Mouse (Mus musculus): ENCODE results near the gene Vamp8.

Gene Vamp8

GRCm38 (mm10) chr6:72370091-72370490 is 20.4 kb downstream of the Vamp8 start:
- no peak for DNase-seq

- no peak for DNase-seq
Observed at GRCm38 (mm10) chr6:72369557-72369956, 20.9 kb downstream of the Vamp8 start.

GRCm38 (mm10) chr6:72367460-72367974 is 23.0 kb downstream of the Vamp8 start:
- DNase-seq, result no peak

- no peak for DNase-seq
Observed at GRCm38 (mm10) chr6:72366844-72367443, 23.6 kb downstream of the Vamp8 start, which contains the start of gene Rnf181. Rnf181 (minus strand) TSS chr6:72366956.

GRCm38 (mm10) chr6:72366304-72366703 is 24.2 kb downstream of the Vamp8 start:
- no peak for DNase-seq

GRCm38 (mm10) chr6:72364985-72365384 is 25.5 kb downstream of the Vamp8 start:
- no peak for DNase-seq

GRCm38 (mm10) chr6:72364009-72364408 is 26.5 kb downstream of the Vamp8 start:
- no peak for DNase-seq

GRCm38 (mm10) chr6:72362132-72363028 is 28.1 kb downstream of the Vamp8 start:
- DNase-seq, result peak; percentile 98

- peak; percentile 62 for DNase-seq
Observed at GRCm38 (mm10) chr6:72361121-72361551, 29.4 kb downstream of the Vamp8 start.

GRCm38 (mm10) chr6:72360599-72360935 is 29.9 kb downstream of the Vamp8 start:
- no peak for DNase-seq

- no peak for DNase-seq
Observed at GRCm38 (mm10) chr6:72359891-72360598, 30.5 kb downstream of the Vamp8 start.

- DNase-seq, result no peak
Observed at GRCm38 (mm10) chr6:72359343-72359742, 31.2 kb downstream of the Vamp8 start.

- no peak for DNase-seq
Observed at GRCm38 (mm10) chr6:72358086-72358764, 32.3 kb downstream of the Vamp8 start.

GRCm38 (mm10) chr6:72357164-72358079 is 33.1 kb downstream of the Vamp8 start:
- DNase-seq, result no peak

GRCm38 (mm10) chr6:72356001-72356532 is 34.4 kb downstream of the Vamp8 start:
- DNase-seq, result no peak

GRCm38 (mm10) chr6:72355066-72355911 is 35.2 kb downstream of the Vamp8 start, which contains the start of gene Tmem150a:
Tmem150a (plus strand) TSS chr6:72355447.
- DNase-seq, result peak; percentile 90

GRCm38 (mm10) chr6:72354025-72354424 is 36.5 kb downstream of the Vamp8 start:
- no peak for DNase-seq

GRCm38 (mm10) chr6:72352636-72353405 is 37.7 kb downstream of the Vamp8 start:
- DNase-seq, result peak; percentile 86

GRCm38 (mm10) chr6:72350214-72350613 is 40.3 kb downstream of the Vamp8 start:
- no peak for DNase-seq
